Mouse (Mus musculus) megakaryocyte, embryonic 14.5 days (primary cell): ENCODE data around the gene Ap3b1.

Experiments used
- FLI1 ChIP-seq: IDR thresholded peaks from 2 replicates; pipeline ENCODE4 v1.6.1; 2012; ENCODE audit warnings: low read length, inconsistent platforms, mixed read lengths
- GATA1 ChIP-seq: IDR thresholded peaks from 3 replicates; pipeline ENCODE4 v1.6.1; 2012; ENCODE audit warnings: mixed read lengths, low read length, inconsistent platforms, borderline replicate concordance

DNA sequence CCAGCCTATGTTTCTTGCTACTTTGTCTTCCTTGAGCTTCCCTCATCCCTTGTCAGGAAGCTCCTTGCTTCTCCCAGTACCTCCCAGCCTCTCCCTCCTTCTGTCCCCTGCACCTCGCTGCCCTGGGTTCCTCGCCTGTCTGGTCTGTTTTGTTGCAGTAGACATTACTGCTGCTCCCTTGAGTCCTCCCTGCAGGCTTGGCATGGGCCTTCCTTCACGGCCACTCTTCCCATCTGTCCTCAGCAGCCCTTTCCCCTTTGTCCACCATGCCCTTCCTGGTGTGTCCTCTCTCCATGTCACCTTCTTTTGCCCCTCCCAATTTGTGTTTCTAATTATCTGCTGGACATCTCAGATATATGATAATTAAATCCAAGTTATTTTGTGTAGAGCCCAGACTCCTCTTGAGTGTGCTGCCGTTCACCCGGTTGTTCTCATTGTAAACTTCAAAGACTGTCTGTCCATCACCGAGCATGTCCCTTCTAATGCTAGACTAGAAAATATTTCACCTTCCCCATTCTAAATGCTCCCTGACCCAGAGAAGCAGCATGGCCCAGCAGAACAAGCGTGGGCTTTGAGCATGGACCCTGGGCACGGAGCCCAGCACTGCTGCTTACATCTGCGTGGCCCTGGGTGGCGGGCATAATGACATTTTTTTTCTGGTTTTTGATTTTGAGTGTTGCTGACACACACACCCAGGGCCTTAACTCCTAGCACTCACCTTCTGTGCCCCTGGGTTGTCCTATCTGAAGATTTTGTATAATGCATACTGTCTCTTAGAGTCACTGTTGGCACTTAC, 181.3 kb downstream of the Ap3b1 start:
- TF ChIP-seq GATA1 (no peak), FLI1 (no peak)
